ENCODE assay signal across 25 mouse cellular contexts in the genomic region with DNA sequence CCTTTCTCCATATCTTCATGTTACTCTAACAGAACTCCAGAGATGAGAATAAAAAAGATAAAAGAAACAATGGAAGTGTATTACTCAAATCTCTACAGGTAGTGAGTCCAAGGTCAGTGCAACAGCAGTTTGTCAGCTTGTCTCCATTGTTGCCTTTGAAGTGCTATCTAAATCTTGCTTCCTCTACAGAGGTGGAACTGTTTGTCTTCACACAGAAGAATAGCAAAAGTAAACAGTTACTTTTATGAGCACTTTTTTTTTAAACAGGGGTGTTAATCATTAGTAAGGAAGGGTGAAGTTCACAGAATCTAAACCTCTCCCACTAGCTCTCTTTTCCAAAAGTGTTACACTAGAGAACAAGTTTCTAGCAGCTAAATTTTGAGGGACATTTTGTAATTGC.
DNase-seq lines count a peak whose midpoint lies in the region; ATAC-seq and TF ChIP-seq lines count a peak whose summit lies in the region.
"Had no signal": no experiment of that assay in that cellular context is flagged by ENCODE, and none has a peak within 500 bp of the region (broad histone marks: within the 10 kb centered on the region; RNA-seq: fewer than 3 reads in every experiment).

No protein-coding gene starts in this region.

- no peak for TF ChIP-seq CTCF in lung, embryonic 14.5 days (IDR thresholded peaks at IDR 0.05; ENCODE audit: low read depth)

- H3K9me3 ChIP-seq in lung, embryonic 14.5 days (ENCODE audit: low read depth, low read length), result no peaks in the 10 kb centered on the region
- no peaks in the 10 kb centered on the region for H3K9me3 ChIP-seq in intestine, embryonic 14.5 days (ENCODE audit: control insufficient read depth, low read length)
- no peaks in the 10 kb centered on the region for H3K9me3 ChIP-seq in intestine, embryonic 15.5 days
- no peaks in the 10 kb centered on the region for H3K9me3 ChIP-seq in stomach, embryonic 15.5 days
- no peaks in the 10 kb centered on the region for H3K9me3 ChIP-seq in heart, embryonic 11.5 days (replicated peaks; ENCODE audit: control insufficient read depth, low read length)
- H3K9me3 ChIP-seq: hindbrain, embryonic 12.5 days; limb, embryonic 13.5 days; liver, embryonic 13.5 days; midbrain, embryonic 10.5 days; neural tube, embryonic 12.5 days had no signal

- no peak overlapping the region for H3K9ac ChIP-seq in lung, embryonic 14.5 days
- H3K9ac ChIP-seq in intestine, embryonic 14.5 days (ENCODE audit: low read length), result no peak overlapping the region
- no peak overlapping the region for H3K9ac ChIP-seq in intestine, embryonic 15.5 days
- H3K9ac ChIP-seq in stomach, embryonic 15.5 days, result no peak overlapping the region
- H3K9ac ChIP-seq in heart, embryonic 11.5 days (ENCODE audit: low read depth, low read length), result no peak overlapping the region
- H3K9ac ChIP-seq: hindbrain, embryonic 12.5 days; limb, embryonic 13.5 days; liver, embryonic 13.5 days; neural tube, embryonic 12.5 days had no signal

- H3K4me1 ChIP-seq in lung, embryonic 14.5 days (ENCODE audit: insufficient read depth), result no peaks in the 10 kb centered on the region
- H3K4me1 ChIP-seq in intestine, embryonic 14.5 days (replicated peaks; ENCODE audit: control insufficient read depth, insufficient read depth, low read length), result no peaks in the 10 kb centered on the region
- no peaks in the 10 kb centered on the region for H3K4me1 ChIP-seq in intestine, embryonic 15.5 days (replicated peaks)
- H3K4me1 ChIP-seq in stomach, embryonic 15.5 days, result no peaks in the 10 kb centered on the region
- H3K4me1 ChIP-seq in heart, embryonic 11.5 days (ENCODE audit: control insufficient read depth, insufficient read depth, low read length), result no peaks in the 10 kb centered on the region
- H3K4me1 ChIP-seq: hindbrain, embryonic 12.5 days; limb, embryonic 13.5 days; liver, embryonic 13.5 days; midbrain, embryonic 10.5 days; neural tube, embryonic 12.5 days had no signal

- ATAC-seq in lung, embryonic 14.5 days (ENCODE audit: insufficient read depth), result no peak
- peak; percentile 80 for ATAC-seq in intestine, embryonic 14.5 days (replicated peaks; ENCODE audit: low FRiP score, low TSS enrichment, low read depth)
- peak; percentile 94 for ATAC-seq in intestine, embryonic 15.5 days
- ATAC-seq in stomach, embryonic 15.5 days (ENCODE audit: insufficient read depth, low FRiP score, low read depth), result peak; percentile 87
- no peak for ATAC-seq in heart, embryonic 11.5 days (replicated peaks; ENCODE audit: insufficient number of reproducible peaks, low FRiP score, low TSS enrichment)
- ATAC-seq: forebrain, embryonic 16.5 days; hindbrain, postnatal 0 days had no signal

- intact Hi-C loops in heart, postnatal 36 days (cut with DNase I), result no loop called here

- DNase-seq in lung, embryonic 14.5 days, result peak; percentile 7
- DNase-seq in lung, postnatal 36 days, result no peak
- no peak for DNase-seq in intestine, embryonic 14.5 days (ENCODE audit: low spot score)
- no peak for DNase-seq in heart, postnatal 36 days
- DNase-seq: adrenal gland, postnatal 25 days; B cell, adult 2 months; cerebellum, adult 11-12 months; cerebellum, postnatal 10 days; heart, postnatal 14 days; kidney, adult 18-20 months; kidney, postnatal 10 days; liver, embryonic 13.5 days; lung, adult 18-20 months; thymus, postnatal 14 days had no signal

- H3K4me3 ChIP-seq in lung, embryonic 14.5 days (ENCODE audit: low read depth, low read length), result no peak overlapping the region
- H3K4me3 ChIP-seq in intestine, embryonic 14.5 days (ENCODE audit: low read depth, low read length), result no peak overlapping the region
- no peak overlapping the region for H3K4me3 ChIP-seq in intestine, embryonic 15.5 days (replicated peaks)
- H3K4me3 ChIP-seq in stomach, embryonic 15.5 days (replicated peaks), result no peak overlapping the region
- no peak overlapping the region for H3K4me3 ChIP-seq in heart, embryonic 11.5 days (ENCODE audit: low read depth, low read length)
- H3K4me3 ChIP-seq: erythroblast, embryonic 14.5 days; hindbrain, embryonic 12.5 days; limb, embryonic 13.5 days; liver, embryonic 13.5 days; midbrain, embryonic 10.5 days; myocyte; neural tube, embryonic 12.5 days had no signal

- no peak overlapping the region for H3K27ac ChIP-seq in lung, embryonic 14.5 days (ENCODE audit: low read depth)
- H3K27ac ChIP-seq in intestine, embryonic 14.5 days (ENCODE audit: low read depth), result no peak overlapping the region
- no peak overlapping the region for H3K27ac ChIP-seq in intestine, embryonic 15.5 days
- H3K27ac ChIP-seq in stomach, embryonic 15.5 days, result no peak overlapping the region
- no peak overlapping the region for H3K27ac ChIP-seq in heart, embryonic 11.5 days (ENCODE audit: low read depth, low read length)
- H3K27ac ChIP-seq: hindbrain, embryonic 12.5 days; hindbrain, postnatal 0 days; limb, embryonic 13.5 days; liver, embryonic 13.5 days; midbrain, embryonic 10.5 days; neural tube, embryonic 12.5 days had no signal

- no peak overlapping the region for H3K4me2 ChIP-seq in lung, embryonic 14.5 days
- H3K4me2 ChIP-seq in intestine, embryonic 14.5 days (ENCODE audit: low read length), result no peak overlapping the region
- no peak overlapping the region for H3K4me2 ChIP-seq in intestine, embryonic 15.5 days (replicated peaks)
- no peak overlapping the region for H3K4me2 ChIP-seq in stomach, embryonic 15.5 days
- H3K4me2 ChIP-seq in heart, embryonic 11.5 days, result no peak overlapping the region
- H3K4me2 ChIP-seq: hindbrain, embryonic 12.5 days; limb, embryonic 13.5 days; liver, embryonic 13.5 days; neural tube, embryonic 12.5 days had no signal

- H3K27me3 ChIP-seq in lung, embryonic 14.5 days (ENCODE audit: insufficient read depth, low read length), result no peaks in the 10 kb centered on the region
- no peaks in the 10 kb centered on the region for H3K27me3 ChIP-seq in intestine, embryonic 14.5 days (replicated peaks; ENCODE audit: control insufficient read depth, insufficient read depth, low read length)
- no peaks in the 10 kb centered on the region for H3K27me3 ChIP-seq in intestine, embryonic 15.5 days (replicated peaks)
- no peaks in the 10 kb centered on the region for H3K27me3 ChIP-seq in stomach, embryonic 15.5 days (replicated peaks)
- no peaks in the 10 kb centered on the region for H3K27me3 ChIP-seq in heart, embryonic 11.5 days (ENCODE audit: control insufficient read depth, insufficient read depth, low read length)
- H3K27me3 ChIP-seq: hindbrain, embryonic 12.5 days; limb, embryonic 13.5 days; liver, embryonic 13.5 days; neural tube, embryonic 12.5 days had no signal

- no peaks in the 10 kb centered on the region for H3K36me3 ChIP-seq in lung, embryonic 14.5 days (ENCODE audit: insufficient read depth)
- no peaks in the 10 kb centered on the region for H3K36me3 ChIP-seq in intestine, embryonic 14.5 days (ENCODE audit: control insufficient read depth, insufficient read depth, low read length)
- no peaks in the 10 kb centered on the region for H3K36me3 ChIP-seq in intestine, embryonic 15.5 days
- no peaks in the 10 kb centered on the region for H3K36me3 ChIP-seq in stomach, embryonic 15.5 days
- no peaks in the 10 kb centered on the region for H3K36me3 ChIP-seq in heart, embryonic 11.5 days (ENCODE audit: control insufficient read depth, insufficient read depth, low read length)
- H3K36me3 ChIP-seq: hindbrain, embryonic 12.5 days; limb, embryonic 13.5 days; liver, embryonic 13.5 days; midbrain, embryonic 10.5 days; neural tube, embryonic 12.5 days had no signal

Comparison
In these comparisons a context has a peak if more than half of its experiments do, and no peak if none do; other contexts are left out.
1. ATAC-seq: peak in intestine, embryonic 14.5 days (single experiment), intestine, embryonic 15.5 days (single experiment) and stomach, embryonic 15.5 days (single experiment); none in lung, embryonic 14.5 days (single experiment) and heart, embryonic 11.5 days (single experiment).